Mouse (Mus musculus): ENCODE data around the gene Lrrc72.

DNA sequence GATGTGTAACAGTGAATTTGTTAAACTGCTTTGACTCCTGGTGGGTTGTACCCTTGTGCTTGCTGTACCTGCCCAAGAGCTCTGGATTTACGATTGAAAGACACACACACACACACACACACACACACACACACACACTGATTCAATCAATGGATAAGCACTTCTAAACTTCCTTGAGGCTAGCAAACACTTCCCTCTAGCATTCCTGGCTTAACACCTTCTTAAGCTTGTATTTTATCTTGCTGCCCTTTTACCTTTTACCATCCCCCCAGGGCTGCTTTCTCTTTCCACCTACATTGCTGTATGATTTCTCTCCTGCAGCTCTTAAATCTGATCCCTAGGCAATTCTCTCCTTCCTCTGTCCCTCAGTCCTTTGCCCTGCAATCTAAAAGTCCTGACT lies 87.9 kb downstream of the Lrrc72 start:
- TF ChIP-seq POLR2A (IDR thresholded peaks at IDR 0.05; ENCODE audit: borderline replicate concordance, extremely low read depth, insufficient read depth, insufficient read length, poor library complexity, severe bottlenecking) (no peak), CTCF (IDR thresholded peaks at IDR 0.05; ENCODE audit: borderline replicate concordance, extremely low read depth, insufficient read depth, insufficient read length) (no peak)
